Mouse (Mus musculus) heart, postnatal 0 days (tissue): ENCODE results near the gene Zbtb16.

Experiments
- CTCF ChIP-seq: IDR thresholded peaks from 2 replicates; pipeline ENCODE4 v1.5.1; 2016; ENCODE audit warnings: antibody characterized with exemption, control low read depth, low read depth
- EP300 ChIP-seq: IDR thresholded peaks from 2 replicates; pipeline ENCODE4 v1.6.1; 2016; ENCODE audit warnings: antibody characterized with exemption, low read depth

- TF ChIP-seq EP300 (no peak), CTCF (no peak)
Observed at GRCm38 (mm10) chr9:48675151-48675790, 160.8 kb downstream of the Zbtb16 start.
